Mouse (Mus musculus) ES-E14 (cell line): ENCODE results near the gene Cd79b.
A peak's percentile ranks its signal among the peaks of the same experiment; 100 is the strongest.

Source experiments
- HCFC1 ChIP-seq: IDR thresholded peaks from 2 replicates; pipeline ENCODE4 v1.6.1; 2012; ENCODE audit warnings: low read length, inconsistent platforms, borderline replicate concordance; ENCODE audit not compliant: insufficient read depth
- ZC3H11A ChIP-seq: IDR thresholded peaks from 2 replicates; pipeline ENCODE4 v1.6.1; 2012; ENCODE audit warnings: low read depth, mild to moderate bottlenecking, inconsistent platforms, low read length, borderline replicate concordance

GRCm38 (mm10) chr11:106276454-106276853 is 38.1 kb downstream of the Cd79b start, which contains the start of gene Tcam1:
- TF ChIP-seq HCFC1 (peak; percentile 68; the same call in 1 of the 2 replicates), ZC3H11A (no peak)
